Mouse (Mus musculus) liver, embryonic 14.5 days (tissue): ENCODE data around the gene Mvb12a. TPM values are rescaled to one million over a fixed set of nuclear protein-coding genes. Genes with fewer than 3 reads are reported as not detected.
A peak's percentile ranks its signal among the peaks of the same experiment; 100 is the strongest.

Experiments used
- ATAC-seq: fragments of 200-750 bp; cut with Nextera tagmentation; 2 replicates; pipeline ENCODE4 v1.8.0; 2017; ENCODE audit warnings: moderate number of reproducible peaks, mild to moderate bottlenecking, moderate library complexity; ENCODE audit not compliant: insufficient read depth
- DNase-seq, 3 experiments: peaks; one replicate each; pipeline ENCODE4 v3.0.0-alpha.2; 2012 to 2013; ENCODE audit warnings: low read depth in 3 of 3, low spot score in 3 of 3
- H3K27ac ChIP-seq: fragments of 300-500 bp; sonication (generic); 2 replicates; pipeline ENCODE4 v1.5.1; 2014; ENCODE audit warnings: moderate library complexity, mild to moderate bottlenecking, control low read depth, inconsistent platforms
- H3K27me3 ChIP-seq: fragments of 300-500 bp; sonication (generic); 2 replicates; pipeline ENCODE4 v1.6.1; 2014; ENCODE audit warnings: mild to moderate bottlenecking, low read length, moderate library complexity; ENCODE audit not compliant: control insufficient read depth, insufficient read depth
- H3K36me3 ChIP-seq: fragments of 300-500 bp; sonication (generic); replicated peaks from 2 replicates; pipeline ENCODE4 v1.6.1; 2014; ENCODE audit warnings: low read depth; ENCODE audit not compliant: control insufficient read depth, insufficient read depth
- H3K4me1 ChIP-seq, 2 experiments: fragments of 200-500 bp in 1 of 2; fragments of 300-500 bp in 1 of 2; sonication (generic) in 1 of 2; replicated peaks; 2 replicates each; pipeline ENCODE4 v1.6.1; 2012 to 2014; ENCODE audit warnings: antibody characterized with exemption in 1 of 2, inconsistent platforms in 1 of 2, low read length in 1 of 2; ENCODE audit not compliant: control insufficient read depth in 2 of 2, insufficient read depth in 2 of 2
- H3K4me2 ChIP-seq: fragments of 300-500 bp; sonication (generic); 2 replicates; pipeline ENCODE4 v1.6.1; 2014; ENCODE audit warnings: low read depth, mild to moderate bottlenecking, control low read depth, moderate library complexity
- H3K4me3 ChIP-seq, 2 experiments: fragments of 200-500 bp in 1 of 2; fragments of 300-500 bp in 1 of 2; sonication (generic) in 1 of 2; 2 replicates each; pipeline ENCODE4 v1.5.1; 2012 to 2014; ENCODE audit warnings: low read depth in 2 of 2, low read length in 2 of 2, mild to moderate bottlenecking in 2 of 2, control low read depth in 1 of 2, inconsistent platforms in 1 of 2, moderate library complexity in 1 of 2; ENCODE audit not compliant: insufficient read depth in 1 of 2
- H3K9ac ChIP-seq: fragments of 300-500 bp; sonication (generic); replicated peaks from 2 replicates; pipeline ENCODE4 v1.6.1; 2014; ENCODE audit warnings: mild to moderate bottlenecking, control low read depth, moderate library complexity
- H3K9me3 ChIP-seq: fragments of 300-500 bp; sonication (generic); 2 replicates; pipeline ENCODE4 v1.6.1; 2016; ENCODE audit warnings: low read length, mixed read lengths; ENCODE audit not compliant: control insufficient read depth
- CTCF ChIP-seq: IDR thresholded peaks from 2 replicates; pipeline ENCODE4 v1.5.1; 2016; ENCODE audit warnings: antibody characterized with exemption, low read depth, control low read depth
- EP300 ChIP-seq: IDR thresholded peaks from 2 replicates; pipeline ENCODE4 v1.6.1; 2016; ENCODE audit warnings: antibody characterized with exemption, low read depth
- WGBS: fragments of 180-500 bp; shearing (Covaris S2); extraction: QIAGEN DNeasy Blood & Tissue Kit; methylation state at CpG from one replicate; pipeline ENCODE4 v1.1.7; 2014; ENCODE audit not compliant: insufficient replicate concordance; 5-methylcytosine and 5-hydroxymethylcytosine counted together
- polyA plus RNA-seq, 2 experiments: library from polyadenylated mRNA; depleted of rRNA in 1 of 2; stranded (reverse) in 1 of 2; unstranded in 1 of 2; fragments of >200 nt; fragmentation: Nextera tagmentation in 1 of 2; extraction: Ambion mirVana in 1 of 2; gene quantifications; 2 replicates each; pipeline versions ENCODE4 v1.2.1 to v1.2.3; 2012 to 2014

The Mvb12a gene
- polyA plus RNA-seq, 2 experiments: 25.6 to 31.1 TPM

- WGBS: 71% methylated on average over 4 of the region's 4 CpGs
- Histone ChIP-seq H3K4me1 (peaks cover 3 to 15% of the 10 kb centered on the region in 2 experiments; a peak in 3 of 4 replicates), H3K36me3 (no peaks in the 10 kb centered on the region), H3K9ac (no peak overlapping the region), H3K4me3 (no peak overlapping the region), H3K4me2 (no peak overlapping the region), H3K27ac (no peak overlapping the region), H3K27me3 (peaks cover 6% of the 10 kb centered on the region), H3K9me3 (no peaks in the 10 kb centered on the region; the same call in 1 of the 2 replicates)
- TF ChIP-seq CTCF (peak; percentile 65), EP300 (no peak)
- ATAC-seq (no peak), DNase-seq (no peak)
Observed at GRCm38 (mm10) chr8:71563992-71564391, 21.3 kb downstream of the Mvb12a start.

DNA sequence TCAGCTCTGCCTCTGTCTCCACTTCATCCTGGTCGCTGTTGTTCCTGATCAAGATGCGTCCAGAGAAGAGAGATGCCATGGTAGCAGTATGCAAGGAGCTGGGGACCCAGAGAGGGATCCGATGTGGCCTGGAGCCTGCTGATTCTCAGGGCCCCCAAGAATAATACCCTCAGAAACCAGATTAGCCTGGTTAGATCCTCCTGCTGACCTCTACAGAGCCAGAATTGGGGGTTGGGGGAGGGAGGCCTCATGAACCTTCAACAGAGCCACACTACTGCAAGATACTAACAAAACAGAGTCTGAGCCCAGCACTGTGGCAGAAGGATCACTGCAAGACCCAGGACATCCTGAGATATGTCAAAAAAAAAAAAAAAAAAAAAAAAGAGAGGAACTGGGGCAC is 23.8 kb downstream of the Mvb12a start, which contains the start of gene Nxnl1:
Nxnl1 (minus strand) TSS at position 101 of the 400 bp plus-strand sequence.
- H3K27me3 ChIP-seq: peaks cover 13% of the 10 kb centered on the region

GRCm38 (mm10) chr8:71567587-71567986 is 24.9 kb downstream of the Mvb12a start:
- Histone ChIP-seq H3K9ac (no peak overlapping the region), H3K4me3 (no peak overlapping the region), H3K4me2 (no peak overlapping the region), H3K27me3 (peaks cover 10% of the 10 kb centered on the region), H3K36me3 (no peaks in the 10 kb centered on the region), H3K27ac (no peak overlapping the region), H3K4me1 (peaks cover 3 to 7% of the 10 kb centered on the region in 2 experiments), H3K9me3 (no peaks in the 10 kb centered on the region; the same call in 1 of the 2 replicates)
- TF ChIP-seq EP300 (no peak), CTCF (no peak)
- DNase-seq: no peak
- 60% methylated on average over 7 of the region's 7 CpGs for WGBS
- no peak for ATAC-seq

More for the DNA sequence above, 23.8 kb downstream of the Mvb12a start, which contains the start of gene Nxnl1:
- no peak for DNase-seq
- TF ChIP-seq EP300 (no peak), CTCF (no peak)
- Histone ChIP-seq H3K9me3 (no peaks in the 10 kb centered on the region; the same call in 1 of the 2 replicates), H3K4me1 (peaks cover 3 to 7% of the 10 kb centered on the region in 2 experiments), H3K4me2 (no peak within 1 kb of the TSS), H3K27ac (no peak within 1 kb of the TSS), H3K36me3 (no peaks in the 10 kb centered on the region), H3K4me3 (no peak within 1 kb of the TSS), H3K9ac (no peak within 1 kb of the TSS)
- 70% methylated on average over 3 of the region's 3 CpGs for WGBS
- ATAC-seq: no peak

- Histone ChIP-seq H3K27ac (no peak within 1 kb of the TSS), H3K4me1 (peaks cover 3 to 7% of the 10 kb centered on the region in 2 experiments), H3K9ac (no peak within 1 kb of the TSS), H3K36me3 (no peaks in the 10 kb centered on the region), H3K27me3 (peaks cover 9% of the 10 kb centered on the region), H3K9me3 (no peaks in the 10 kb centered on the region; the same call in 1 of the 2 replicates), H3K4me2 (peak within 1 kb of the TSS; percentile 73), H3K4me3 (peak within 1 kb of the TSS; percentile 40 to 64)
- TF ChIP-seq CTCF: no peak
- TF ChIP-seq EP300: no peak
- DNase-seq: no peak
- WGBS: 29% methylated on average over 13 of the region's 13 CpGs
- ATAC-seq: no peak
Observed at GRCm38 (mm10) chr8:71568387-71568937, 25.7 kb downstream of the Mvb12a start, which contains the start of gene Slc27a1. Slc27a1 (plus strand) TSS chr8:71568882.

GRCm38 (mm10) chr8:71568941-71569340 is 26.2 kb downstream of the Mvb12a start:
- no peaks in the 10 kb centered on the region; the same call in 1 of the 2 replicates for H3K9me3 ChIP-seq
- H3K27ac ChIP-seq: no peak overlapping the region
- WGBS: 54% methylated on average over 6 of the region's 6 CpGs
- no peak for DNase-seq
- no peaks in the 10 kb centered on the region for H3K36me3 ChIP-seq
- no peak for TF ChIP-seq EP300
- TF ChIP-seq CTCF: no peak
- H3K9ac ChIP-seq: no peak overlapping the region
- no peak for ATAC-seq
- peak overlapping the region; percentile 73 for H3K4me2 ChIP-seq
- H3K27me3 ChIP-seq: peaks cover 9% of the 10 kb centered on the region
- H3K4me1 ChIP-seq: peaks cover 3 to 7% of the 10 kb centered on the region in 2 experiments
- H3K4me3 ChIP-seq: no peak overlapping the region; a peak in 1 of 4 replicates
